Mouse (Mus musculus): ENCODE results near the gene Kcnip4. TPM values are rescaled to one million over a fixed set of nuclear protein-coding genes. Genes with fewer than 3 reads are reported as not detected.

The Kcnip4 gene
- total and polyA plus RNA-seq, 3 experiments = 0.19 TPM; not detected in 2

DNA sequence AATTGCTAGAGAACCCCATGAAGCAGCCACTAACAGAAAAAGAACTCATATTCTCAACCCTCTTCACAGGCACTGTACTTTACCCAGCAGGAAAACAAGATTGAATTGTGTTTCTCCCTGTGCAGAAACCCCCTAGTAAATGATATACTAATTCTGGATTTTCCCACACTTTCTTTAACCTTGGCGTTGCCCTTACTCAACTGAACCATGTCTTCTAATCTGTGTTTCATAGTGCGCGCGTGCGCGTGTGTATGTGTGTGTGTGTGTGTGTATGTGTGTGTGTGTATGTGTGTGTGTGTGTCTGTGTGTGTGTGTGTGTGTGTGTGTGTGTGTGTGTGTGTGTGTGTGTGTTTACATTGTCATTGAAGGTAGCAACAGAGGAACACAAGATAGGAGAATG, 283.0 kb downstream of the Kcnip4 start (continued):
- TF ChIP-seq KAT2A (conservative IDR thresholded peaks at IDR 0.05; ENCODE audit: low read depth, low read length) = no peak
- TF ChIP-seq TBP (IDR thresholded peaks at IDR 0.05; ENCODE audit: low read depth, low read length) = no peak
- no peak for TF ChIP-seq RCOR1 (IDR thresholded peaks at IDR 0.05; ENCODE audit: low read depth, low read length)

DNA sequence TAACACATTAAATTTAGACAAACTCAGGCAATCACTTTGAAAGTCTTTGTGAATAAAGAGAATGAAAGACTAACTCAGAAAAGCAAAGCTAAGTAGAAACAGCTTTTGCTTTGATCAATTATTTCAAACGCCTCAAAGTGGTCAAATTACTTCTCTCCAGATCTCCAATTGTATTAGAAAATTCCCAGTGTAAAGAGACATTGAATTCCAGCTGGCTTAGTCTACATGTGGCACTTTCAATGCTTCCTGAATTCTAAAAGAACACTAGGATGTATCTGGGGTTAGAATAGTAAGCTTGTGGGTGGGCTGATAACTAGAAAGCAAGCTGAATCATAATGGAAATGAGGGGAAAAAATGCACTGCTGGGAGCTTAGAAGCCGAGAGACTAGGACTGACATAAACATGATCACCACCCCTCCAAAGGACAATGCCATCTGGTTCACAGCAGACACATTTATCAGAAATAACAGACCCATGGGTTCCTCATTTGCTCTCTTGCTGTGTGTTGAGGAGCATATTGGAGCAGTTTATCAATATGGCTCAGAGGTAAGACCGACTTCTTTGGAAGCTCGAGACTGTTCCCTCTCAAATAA, 323.4 kb downstream of the Kcnip4 start:
- Histone ChIP-seq H3K4me1 (ENCODE audit: control insufficient read depth in 1 of 2, insufficient read depth in 2 of 2, low read length in 2 of 2) (no peaks in the 10 kb centered on the region), H3K79me2 (ENCODE audit: control insufficient read depth, insufficient read depth, low read length, poor library complexity) (no peaks in the 10 kb centered on the region), H3K9ac (ENCODE audit: control insufficient read depth, low read depth, low read length, poor library complexity, severe bottlenecking) (no peak overlapping the region), H3K27me3 (ENCODE audit: control insufficient read depth in 1 of 2, insufficient read depth in 2 of 2, low read length in 2 of 2) (no peaks in the 10 kb centered on the region), H3K9me3 (replicated peaks; ENCODE audit: insufficient read depth, low read length) (no peaks in the 10 kb centered on the region), H3K36me3 (ENCODE audit: control insufficient read depth in 1 of 2, insufficient read depth in 2 of 2, low read length in 2 of 2) (no peaks in the 10 kb centered on the region), H3K4me3 (ENCODE audit: control insufficient read depth in 1 of 2, insufficient read depth in 1 of 2, low read depth in 2 of 2, low read length in 2 of 2) (no peak overlapping the region), H3K27ac (ENCODE audit: control insufficient read depth, low read depth, low read length) (no peak overlapping the region)
- no peak for DNase-seq (ENCODE audit: low read depth, low spot score)
- TF ChIP-seq KAT2A (conservative IDR thresholded peaks at IDR 0.05; ENCODE audit: low read depth, low read length) (no peak), ELF1 (IDR thresholded peaks at IDR 0.05; ENCODE audit: low read depth, low read length) (no peak), TAL1 (IDR thresholded peaks at IDR 0.05; ENCODE audit: low read length) (no peak), ETS1 (IDR thresholded peaks at IDR 0.05; ENCODE audit: low read depth, low read length) (no peak), ZMIZ1 (IDR thresholded peaks at IDR 0.05; ENCODE audit: low read depth, low read length) (no peak), MAX (IDR thresholded peaks at IDR 0.05; ENCODE audit: low read length) (no peak), RAD21 (IDR thresholded peaks at IDR 0.05; ENCODE audit: low read depth, low read length) (no peak), NELFE (IDR thresholded peaks at IDR 0.05; ENCODE audit: low read depth, low read length) (no peak)

DNA sequence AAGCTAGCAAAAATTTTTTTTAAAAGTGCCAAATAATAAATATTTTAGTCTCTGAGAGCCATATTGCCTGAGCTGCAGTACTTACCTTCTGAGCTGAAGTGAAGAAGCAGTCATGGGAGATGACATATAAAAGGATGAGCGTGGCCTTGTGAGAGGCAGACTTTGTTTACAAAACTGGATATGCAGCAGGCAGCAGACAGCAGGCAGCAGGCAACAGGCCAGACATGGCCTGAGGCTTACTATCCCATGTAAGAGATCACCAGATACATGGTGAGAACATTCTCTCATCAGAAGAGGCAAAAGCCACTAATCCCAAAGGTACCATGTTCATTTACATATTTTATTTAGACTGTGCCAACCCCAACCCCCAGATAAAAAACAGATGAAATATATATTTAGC, 336.5 kb downstream of the Kcnip4 start:
- no peak for DNase-seq (ENCODE audit: low read depth, low spot score)

DNA sequence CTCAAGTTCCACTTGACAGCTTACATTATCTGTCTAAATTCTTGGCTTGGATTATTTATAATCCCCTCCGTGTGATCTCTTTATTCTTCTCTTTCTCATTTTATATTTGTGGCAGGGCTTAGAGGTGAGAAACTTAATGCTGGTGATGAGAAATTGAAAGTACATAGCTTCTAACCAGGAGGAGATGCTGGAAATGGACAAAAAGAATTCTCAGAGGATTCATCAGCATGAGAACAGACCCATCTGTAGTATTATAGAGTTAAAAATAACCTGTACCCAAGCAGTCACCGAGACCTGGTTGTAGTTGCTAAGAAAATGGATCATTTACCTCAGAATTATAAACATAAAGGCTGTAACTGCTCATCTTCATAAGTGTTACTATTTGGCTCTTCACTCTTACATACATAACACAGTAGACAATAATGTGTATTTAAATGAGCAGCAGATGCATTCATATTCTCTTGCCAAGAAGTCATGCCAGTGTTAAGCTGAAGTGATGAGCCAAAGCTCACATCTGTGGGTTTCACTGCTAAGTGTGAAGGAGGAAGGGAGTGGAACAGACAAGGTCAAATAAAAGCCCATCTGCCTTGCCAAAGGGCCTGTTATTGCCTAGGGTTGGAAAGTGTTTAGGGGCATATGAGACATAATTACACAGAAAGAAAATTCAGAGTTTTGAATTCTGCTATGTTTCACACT, 374.4 kb downstream of the Kcnip4 start:
- DNase-seq (ENCODE audit: low read depth, low spot score) = no peak
- H3K27me3 ChIP-seq (ENCODE audit: control insufficient read depth in 1 of 2, insufficient read depth in 2 of 2, low read length in 2 of 2) = no peaks in the 10 kb centered on the region
- no peak overlapping the region for H3K27ac ChIP-seq (ENCODE audit: control insufficient read depth, low read depth, low read length)
- TF ChIP-seq JUND (IDR thresholded peaks at IDR 0.05; ENCODE audit: low read depth, low read length) (no peak), GABPA (IDR thresholded peaks at IDR 0.05; ENCODE audit: low read depth, low read length) (no peak), POLR2A (IDR thresholded peaks at IDR 0.05; ENCODE audit: control insufficient read depth in 1 of 2, insufficient read depth in 1 of 2, low read depth in 1 of 2, low read length in 2 of 2, poor library complexity in 1 of 2) (no peak), TAL1 (IDR thresholded peaks at IDR 0.05; ENCODE audit: low read length) (no peak), GATA1 (IDR thresholded peaks at IDR 0.05; ENCODE audit: low read depth, low read length) (no peak), ELF1 (IDR thresholded peaks at IDR 0.05; ENCODE audit: low read depth, low read length) (no peak), MEF2A (IDR thresholded peaks at IDR 0.05; ENCODE audit: extremely low read depth, insufficient replicate concordance, low read depth, low read length, poor library complexity, severe bottlenecking) (no peak), USF1 (IDR thresholded peaks at IDR 0.05; ENCODE audit: low read depth, low read length) (no peak), MYC (IDR thresholded peaks at IDR 0.05; ENCODE audit: low read depth, low read length) (no peak), UBTF (IDR thresholded peaks at IDR 0.05; ENCODE audit: borderline replicate concordance, insufficient read depth, low read depth, low read length) (no peak)
- no peaks in the 10 kb centered on the region for H3K4me1 ChIP-seq (ENCODE audit: control insufficient read depth in 1 of 2, insufficient read depth in 2 of 2, low read length in 2 of 2)
- H3K9me3 ChIP-seq (replicated peaks; ENCODE audit: insufficient read depth, low read length) = no peaks in the 10 kb centered on the region
- H3K9ac ChIP-seq (ENCODE audit: control insufficient read depth, low read depth, low read length, poor library complexity, severe bottlenecking) = no peak overlapping the region
- H3K4me3 ChIP-seq (ENCODE audit: control insufficient read depth in 1 of 2, insufficient read depth in 1 of 2, low read depth in 2 of 2, low read length in 2 of 2) = no peak overlapping the region
- no peaks in the 10 kb centered on the region for H3K36me3 ChIP-seq (ENCODE audit: control insufficient read depth in 1 of 2, insufficient read depth in 2 of 2, low read length in 2 of 2)
- no peaks in the 10 kb centered on the region for H3K79me2 ChIP-seq (ENCODE audit: control insufficient read depth, insufficient read depth, low read length, poor library complexity)

More for the DNA sequence above, 336.5 kb downstream of the Kcnip4 start:
- Histone ChIP-seq H3K36me3 (ENCODE audit: control insufficient read depth in 1 of 2, insufficient read depth in 2 of 2, low read length in 2 of 2) (no peaks in the 10 kb centered on the region), H3K4me3 (ENCODE audit: control insufficient read depth in 1 of 2, insufficient read depth in 1 of 2, low read depth in 2 of 2, low read length in 2 of 2) (no peak overlapping the region), H3K27ac (ENCODE audit: control insufficient read depth, low read depth, low read length) (no peak overlapping the region), H3K27me3 (ENCODE audit: control insufficient read depth in 1 of 2, insufficient read depth in 2 of 2, low read length in 2 of 2) (no peaks in the 10 kb centered on the region), H3K79me2 (ENCODE audit: control insufficient read depth, insufficient read depth, low read length, poor library complexity) (no peaks in the 10 kb centered on the region), H3K9me3 (replicated peaks; ENCODE audit: insufficient read depth, low read length) (no peaks in the 10 kb centered on the region), H3K9ac (ENCODE audit: control insufficient read depth, low read depth, low read length, poor library complexity, severe bottlenecking) (no peak overlapping the region), H3K4me1 (ENCODE audit: control insufficient read depth in 1 of 2, insufficient read depth in 2 of 2, low read length in 2 of 2) (no peaks in the 10 kb centered on the region)
- TF ChIP-seq RCOR1 (IDR thresholded peaks at IDR 0.05; ENCODE audit: low read depth, low read length) (no peak), HCFC1 (IDR thresholded peaks at IDR 0.05; ENCODE audit: low read depth, low read length) (no peak), CHD1 (IDR thresholded peaks at IDR 0.05; ENCODE audit: low read depth, low read length) (no peak), MYC (IDR thresholded peaks at IDR 0.05; ENCODE audit: low read depth, low read length) (no peak), GABPA (IDR thresholded peaks at IDR 0.05; ENCODE audit: low read depth, low read length) (no peak)

All from MEL (cell line).